Mouse (Mus musculus) midbrain, embryonic 11.5 days (tissue): Measurements from ENCODE around the gene Ulk4. TPM values are rescaled to one million over a fixed set of nuclear protein-coding genes. Genes with fewer than 3 reads are reported as not detected.
A peak's percentile ranks its signal among the peaks of the same experiment; 100 is the strongest.

Source experiments
- ATAC-seq: fragments of 200-750 bp; cut with Nextera tagmentation; 2 replicates; pipeline ENCODE4 v1.8.0; 2017; ENCODE audit warnings: moderate TSS enrichment, moderate library complexity; ENCODE audit not compliant: low FRiP score
- DNase-seq: peaks from one replicate; pipeline ENCODE4 v3.0.0; 2015; ENCODE audit warnings: low spot score; ENCODE audit errors: missing footprints
- H3K27ac ChIP-seq: fragments of 300-500 bp; sonication (generic); 2 replicates; pipeline ENCODE4 v1.5.1; 2014; ENCODE audit warnings: low read depth, low read length
- H3K27me3 ChIP-seq: fragments of 300-500 bp; sonication (generic); 2 replicates; pipeline ENCODE4 v1.6.1; 2014; ENCODE audit warnings: mild to moderate bottlenecking, low read length, moderate library complexity, mixed read lengths; ENCODE audit not compliant: control insufficient read depth, insufficient read depth
- H3K36me3 ChIP-seq: fragments of 300-500 bp; sonication (generic); 2 replicates; pipeline ENCODE4 v1.6.1; 2014; ENCODE audit warnings: mild to moderate bottlenecking, low read length, moderate library complexity, mixed read lengths; ENCODE audit not compliant: control insufficient read depth, insufficient read depth
- H3K4me1 ChIP-seq: fragments of 300-500 bp; sonication (generic); 2 replicates; pipeline ENCODE4 v1.6.1; 2014; ENCODE audit warnings: low read length; ENCODE audit not compliant: control insufficient read depth, insufficient read depth
- H3K4me2 ChIP-seq: fragments of 300-500 bp; sonication (generic); 2 replicates; pipeline ENCODE4 v1.6.1; 2014; ENCODE audit warnings: mild to moderate bottlenecking, moderate library complexity
- H3K4me3 ChIP-seq: fragments of 300-500 bp; sonication (generic); 2 replicates; pipeline ENCODE4 v1.5.1; 2014; ENCODE audit warnings: low read depth, low read length
- H3K9ac ChIP-seq: fragments of 300-500 bp; sonication (generic); 2 replicates; pipeline ENCODE4 v1.6.1; 2014; ENCODE audit warnings: low read length
- H3K9me3 ChIP-seq: fragments of 300-500 bp; sonication (generic); 2 replicates; pipeline ENCODE4 v1.6.1; 2016; ENCODE audit warnings: low read length; ENCODE audit not compliant: control insufficient read depth
- WGBS: fragments of 180-500 bp; shearing (Covaris S2); extraction: QIAGEN DNeasy Blood & Tissue Kit; methylation state at CpG from one replicate; pipeline ENCODE4 v1.1.7; 2014; 5-methylcytosine and 5-hydroxymethylcytosine counted together
- polyA plus RNA-seq: library from polyadenylated mRNA; unstranded; fragments of >200 nt; fragmentation: Nextera tagmentation; extraction: Ambion mirVana; gene quantifications from 2 replicates; pipeline ENCODE4 v1.2.1, GENCODE M21; 2014

Ulk4 gene
- polyA plus RNA-seq, 1 experiment from 2014 or later, result 210 TPM

GRCm38 (mm10) chr9:121032322-121032964 lies 244.6 kb downstream of the Ulk4 start:
- H3K27ac ChIP-seq, result no peak overlapping the region
- H3K36me3 ChIP-seq, result no peaks in the 10 kb centered on the region
- DNase-seq (peak; percentile 80), ATAC-seq (peak; percentile 73)
- H3K9ac ChIP-seq, result no peak overlapping the region
- H3K4me1 ChIP-seq, result peaks cover 16% of the 10 kb centered on the region
- no peak overlapping the region for H3K4me3 ChIP-seq
- no peaks in the 10 kb centered on the region for H3K27me3 ChIP-seq
- no peak overlapping the region for H3K4me2 ChIP-seq
- H3K9me3 ChIP-seq, result no peaks in the 10 kb centered on the region
- WGBS, result 25% methylated on average over 10 of the region's 10 CpGs

DNA sequence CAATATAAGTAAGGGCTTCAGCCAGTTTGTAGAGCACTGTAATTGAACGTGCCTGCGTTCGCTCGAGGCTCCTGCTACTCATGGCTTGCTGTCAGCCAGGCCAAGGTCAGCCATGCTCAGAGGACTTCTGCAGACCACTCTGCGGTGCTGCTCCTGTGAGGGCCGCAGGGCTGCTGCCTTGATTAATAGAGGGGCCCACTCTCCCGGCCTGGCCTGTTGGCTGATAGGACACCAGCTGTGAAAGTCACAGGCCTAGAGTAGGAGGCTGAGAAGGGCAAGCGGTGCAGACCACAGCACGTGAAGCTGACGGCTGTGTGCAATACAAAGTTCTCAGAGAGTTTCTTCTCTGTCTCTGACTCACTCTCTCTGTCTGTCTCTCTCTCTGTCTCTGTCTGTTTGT lies 246.0 kb downstream of the Ulk4 start:
- H3K4me2 ChIP-seq, result no peak overlapping the region
- no peak overlapping the region for H3K4me3 ChIP-seq
- H3K4me1 ChIP-seq, result peaks cover 10% of the 10 kb centered on the region
- H3K27me3 ChIP-seq, result no peaks in the 10 kb centered on the region
- no peak overlapping the region for H3K27ac ChIP-seq
- no peaks in the 10 kb centered on the region for H3K9me3 ChIP-seq
- DNase-seq (peak; percentile 45), ATAC-seq (no peak)
- no peak overlapping the region for H3K9ac ChIP-seq
- WGBS, result 58% methylated on average over 10 of the region's 10 CpGs
- H3K36me3 ChIP-seq, result no peaks in the 10 kb centered on the region

GRCm38 (mm10) chr9:121029786-121030185 lies 247.2 kb downstream of the Ulk4 start:
- H3K9ac ChIP-seq, result no peak overlapping the region
- peak; percentile 81 for DNase-seq
- no peak overlapping the region for H3K4me2 ChIP-seq
- no peaks in the 10 kb centered on the region for H3K27me3 ChIP-seq
- H3K4me3 ChIP-seq, result no peak overlapping the region
- WGBS, result 38% methylated on average over 9 of the region's 9 CpGs
- peaks cover 10% of the 10 kb centered on the region for H3K4me1 ChIP-seq
- ATAC-seq, result no peak
- H3K36me3 ChIP-seq, result no peaks in the 10 kb centered on the region
- no peak overlapping the region for H3K27ac ChIP-seq
- H3K9me3 ChIP-seq, result no peaks in the 10 kb centered on the region

GRCm38 (mm10) chr9:121023526-121024264 lies 253.3 kb downstream of the Ulk4 start:
- DNase-seq, result no peak
- no peak overlapping the region for H3K9ac ChIP-seq
- no peaks in the 10 kb centered on the region for H3K4me1 ChIP-seq
- H3K4me2 ChIP-seq, result no peak overlapping the region
- no peak overlapping the region for H3K27ac ChIP-seq
- no peak overlapping the region for H3K4me3 ChIP-seq
- no peaks in the 10 kb centered on the region for H3K9me3 ChIP-seq
- no peak for ATAC-seq
- no peaks in the 10 kb centered on the region for H3K36me3 ChIP-seq
- WGBS, result 88% methylated on average over 14 of the region's 14 CpGs
- no peaks in the 10 kb centered on the region for H3K27me3 ChIP-seq

DNA sequence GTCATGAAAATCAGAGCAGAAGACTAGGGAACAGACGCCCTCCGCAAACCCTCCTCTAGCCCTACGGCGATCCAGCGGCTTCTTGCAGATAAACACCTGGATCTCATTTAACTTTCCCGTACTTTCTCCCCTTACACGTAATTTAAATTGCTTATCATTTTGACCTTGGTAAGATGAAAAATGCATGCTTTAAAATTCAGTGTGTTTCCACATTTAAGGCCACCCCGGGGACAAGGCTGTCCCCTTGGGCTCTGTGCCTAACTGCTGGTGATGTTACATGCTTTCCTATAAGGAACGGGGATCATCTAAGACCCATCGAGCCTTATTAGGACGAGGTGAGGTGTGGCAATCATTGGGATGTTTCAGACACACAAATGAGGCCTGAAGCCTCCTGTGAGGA lies 256.6 kb downstream of the Ulk4 start:
- Histone ChIP-seq H3K9ac (no peak overlapping the region), H3K36me3 (no peaks in the 10 kb centered on the region), H3K4me2 (no peak overlapping the region), H3K4me3 (no peak overlapping the region), H3K4me1 (no peaks in the 10 kb centered on the region; the same call in 1 of the 2 replicates), H3K27ac (no peak overlapping the region), H3K9me3 (no peaks in the 10 kb centered on the region), H3K27me3 (no peaks in the 10 kb centered on the region)
- DNase-seq (no peak), ATAC-seq (no peak)
- 90% methylated on average over 11 of the region's 11 CpGs for WGBS

DNA sequence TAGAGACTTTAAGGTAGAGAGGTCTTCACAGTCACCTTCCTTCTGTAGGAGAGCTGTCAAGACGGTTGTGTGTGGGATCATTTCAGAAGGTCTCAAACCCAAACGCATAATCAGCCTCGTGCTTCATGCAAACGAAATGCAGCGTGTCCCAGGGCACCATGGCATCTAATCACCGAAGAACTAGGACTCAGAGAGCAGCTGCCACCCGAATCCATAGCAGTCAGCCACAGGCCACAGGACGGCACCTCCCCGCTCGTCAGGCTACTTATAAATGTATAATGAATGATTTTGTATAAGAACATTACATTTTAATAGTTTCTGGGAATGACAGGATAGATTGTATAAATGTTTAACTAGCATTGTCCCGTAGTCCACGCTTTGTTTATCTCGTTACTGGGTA lies 257.1 kb downstream of the Ulk4 start:
- Histone ChIP-seq H3K36me3 (no peaks in the 10 kb centered on the region), H3K27me3 (no peaks in the 10 kb centered on the region), H3K27ac (no peak overlapping the region), H3K9ac (no peak overlapping the region), H3K9me3 (no peaks in the 10 kb centered on the region), H3K4me2 (no peak overlapping the region), H3K4me3 (no peak overlapping the region), H3K4me1 (no peaks in the 10 kb centered on the region; the same call in 1 of the 2 replicates)
- WGBS, result 88% methylated on average over 13 of the region's 13 CpGs
- DNase-seq (no peak), ATAC-seq (no peak)

- no peaks in the 10 kb centered on the region for H3K27me3 ChIP-seq
- H3K27ac ChIP-seq, result no peak overlapping the region
- 93% methylated on average over 2 of the region's 2 CpGs for WGBS
- H3K36me3 ChIP-seq, result no peaks in the 10 kb centered on the region
- no peak overlapping the region for H3K4me2 ChIP-seq
- no peak overlapping the region for H3K9ac ChIP-seq
- no peak for DNase-seq
- no peak overlapping the region for H3K4me3 ChIP-seq
- H3K9me3 ChIP-seq, result no peaks in the 10 kb centered on the region
- no peak for ATAC-seq
- no peaks in the 10 kb centered on the region; the same call in 1 of the 2 replicates for H3K4me1 ChIP-seq
Observed at GRCm38 (mm10) chr9:121018524-121019315, 258.3 kb downstream of the Ulk4 start.

- no peak overlapping the region for H3K9ac ChIP-seq
- WGBS, result 64% methylated on average over 11 of the region's 11 CpGs
- no peaks in the 10 kb centered on the region for H3K36me3 ChIP-seq
- H3K27me3 ChIP-seq, result no peaks in the 10 kb centered on the region
- H3K4me3 ChIP-seq, result no peak overlapping the region
- ATAC-seq (no peak), DNase-seq (no peak)
- H3K4me2 ChIP-seq, result no peak overlapping the region
- H3K27ac ChIP-seq, result no peak overlapping the region
- H3K4me1 ChIP-seq, result no peaks in the 10 kb centered on the region; the same call in 1 of the 2 replicates
- no peaks in the 10 kb centered on the region for H3K9me3 ChIP-seq
Observed at GRCm38 (mm10) chr9:121015810-121016502, 261.0 kb downstream of the Ulk4 start.
